Mouse (Mus musculus): ENCODE data around the gene Dgke. TPM values are rescaled to one million over a fixed set of nuclear protein-coding genes. Genes with fewer than 3 reads are reported as not detected.
"Not testable (repeated sequence)": the region's sequence is repeated elsewhere in the genome, so short reads cannot be mapped to it uniquely, and the experiment has no call there.

Gene Dgke
- total and polyA plus RNA-seq, 3 experiments: 4.8 to 17.0 (median 13.4) TPM

- TF ChIP-seq IRF4 (IDR thresholded peaks at IDR 0.05; ENCODE audit: low read depth, low read length): peak; percentile 28; the same call in 1 of the 2 replicates
- TF ChIP-seq EP300 (IDR thresholded peaks at IDR 0.05; ENCODE audit: low read length): 0 out of 2 replicates have a peak, but pooled peaks have one; percentile 45
- TF ChIP-seq ZNF384 (IDR thresholded peaks at IDR 0.05; ENCODE audit: low read depth, low read length): peak; percentile 74
- H3K79me2 ChIP-seq (replicated peaks; ENCODE audit: control insufficient read depth, extremely low read depth, insufficient read depth, poor library complexity, severe bottlenecking); H3K36me3 ChIP-seq (replicated peaks in 1 of 2; ENCODE audit: control insufficient read depth in 1 of 2, insufficient read depth in 1 of 2, low read length in 1 of 2); dilution Hi-C loops (cut with MboI; ENCODE audit: extremely low pct_ligation_motif_present, extremely low pct_unique_long_range_greater_than_20kb, low sequenced_read_pairs); H3K27me3 ChIP-seq (replicated peaks); H3K4me3 ChIP-seq (replicated peaks in 1 of 3; ENCODE audit: low read depth in 2 of 3, low read length in 2 of 3, poor library complexity in 1 of 3); H3K9ac ChIP-seq (ENCODE audit: insufficient read depth, low read depth); H3K4me2 ChIP-seq (ENCODE audit: insufficient read depth, low read depth, poor library complexity, severe bottlenecking); H3K27ac ChIP-seq (ENCODE audit: insufficient read depth, low read depth): not testable (repeated sequence)
- in situ Hi-C loops (cut with MboI; ENCODE audit: low pct_ligation_motif_present, low pct_unique_long_range_greater_than_20kb, low sequenced_read_pairs): loop anchor here (5.0 kb wide), 1 partner anchor 205 kb away; the partner anchor contains the start of gene Nog
- peaks cover 15 to 71% of the 10 kb centered on the region in 2 experiments for H3K4me1 ChIP-seq (ENCODE audit: control insufficient read depth in 1 of 2, insufficient read depth in 2 of 2)
- DNase-seq (ENCODE audit: extremely low read depth): peak; percentile 66
- peaks cover 25% of the 10 kb centered on the region for H3K9me3 ChIP-seq (replicated peaks; ENCODE audit: low read length)
Observed at GRCm38 (mm10) chr11:89097292-89097691, 30.6 kb upstream of the Dgke start.

- no peak overlapping the region for H3K27ac ChIP-seq (ENCODE audit: insufficient read depth, low read depth)
- in situ Hi-C loops (cut with MboI; ENCODE audit: low pct_ligation_motif_present, low pct_unique_long_range_greater_than_20kb, low sequenced_read_pairs) (loop anchor here (5.0 kb wide), 1 partner anchor 207 kb away; the partner anchor contains the start of gene Nog), dilution Hi-C loops (cut with MboI; ENCODE audit: extremely low pct_ligation_motif_present, extremely low pct_unique_long_range_greater_than_20kb, low sequenced_read_pairs) (no loop called here)
Observed at GRCm38 (mm10) chr11:89095306-89095705, 28.7 kb upstream of the Dgke start.

GRCm38 (mm10) chr11:89092714-89093113 is 26.1 kb upstream of the Dgke start:
- peak overlapping the region in 1 of 3 experiments; percentile 21 for H3K4me3 ChIP-seq (replicated peaks in 1 of 3; ENCODE audit: low read depth in 2 of 3, low read length in 2 of 3, poor library complexity in 1 of 3)
- H3K27me3 ChIP-seq (replicated peaks): no peaks in the 10 kb centered on the region
- peaks cover 36% of the 10 kb centered on the region for H3K9me3 ChIP-seq (replicated peaks; ENCODE audit: low read length)
- H3K79me2 ChIP-seq (replicated peaks; ENCODE audit: control insufficient read depth, extremely low read depth, insufficient read depth, poor library complexity, severe bottlenecking): no peaks in the 10 kb centered on the region
- H3K4me2 ChIP-seq (ENCODE audit: insufficient read depth, low read depth, poor library complexity, severe bottlenecking): peak overlapping the region; percentile 22
- peak overlapping the region; percentile 4 for H3K9ac ChIP-seq (ENCODE audit: insufficient read depth, low read depth)
- H3K27ac ChIP-seq (ENCODE audit: insufficient read depth, low read depth): peak overlapping the region; percentile 52; the same call in 1 of the 2 replicates
- H3K36me3 ChIP-seq (replicated peaks in 1 of 2; ENCODE audit: control insufficient read depth in 1 of 2, insufficient read depth in 1 of 2, low read length in 1 of 2): peaks cover 0 to 6% of the 10 kb centered on the region in 2 experiments
- peaks cover 19 to 60% of the 10 kb centered on the region in 2 experiments for H3K4me1 ChIP-seq (ENCODE audit: control insufficient read depth in 1 of 2, insufficient read depth in 2 of 2)
- in situ Hi-C loops (cut with MboI; ENCODE audit: low pct_ligation_motif_present, low pct_unique_long_range_greater_than_20kb, low sequenced_read_pairs): no loop called here
- dilution Hi-C loops (cut with MboI; ENCODE audit: extremely low pct_ligation_motif_present, extremely low pct_unique_long_range_greater_than_20kb, low sequenced_read_pairs): no loop called here
- peak; percentile 76 for DNase-seq (ENCODE audit: extremely low read depth)
- TF ChIP-seq MEF2A (IDR thresholded peaks at IDR 0.05; ENCODE audit: borderline replicate concordance, low read depth, low read length) (peak; percentile 30; the same call in 1 of the 2 replicates), USF2 (conservative IDR thresholded peaks at IDR 0.05; ENCODE audit: low read depth, low read length) (peak; percentile 95), USF1 (IDR thresholded peaks at IDR 0.05; ENCODE audit: low read depth, low read length) (peak; percentile 93), MXI1 (IDR thresholded peaks at IDR 0.05; ENCODE audit: low read depth, low read length) (peak; percentile 59; the same call in 1 of the 2 replicates), TBP (conservative IDR thresholded peaks at IDR 0.05; ENCODE audit: low read depth, low read length) (peak; percentile 51; the same call in 1 of the 2 replicates), JUN (IDR thresholded peaks at IDR 0.05; ENCODE audit: insufficient read depth, low read depth, low read length) (no peak), SIN3A (IDR thresholded peaks at IDR 0.05; ENCODE audit: low read length) (peak; percentile 51; the same call in 1 of the 2 replicates), IRF4 (IDR thresholded peaks at IDR 0.05; ENCODE audit: low read depth, low read length) (peak; percentile 84), UBTF (IDR thresholded peaks at IDR 0.05; ENCODE audit: low read depth, low read length) (no peak), NRF1 (IDR thresholded peaks at IDR 0.05; ENCODE audit: low read depth, low read length) (no peak), TCF12 (IDR thresholded peaks at IDR 0.05; ENCODE audit: low read depth, low read length) (peak; percentile 66), HCFC1 (IDR thresholded peaks at IDR 0.05; ENCODE audit: low read depth, low read length) (peak; percentile 41; the same call in 1 of the 2 replicates), MAZ (IDR thresholded peaks at IDR 0.05; ENCODE audit: low read depth, low read length) (0 out of 2 replicates have a peak, but pooled peaks have one; percentile 3)

More at GRCm38 (mm10) chr11:89095306-89095705, 28.7 kb upstream of the Dgke start:
- peak; percentile 63 for DNase-seq (ENCODE audit: extremely low read depth)
- H3K36me3 ChIP-seq (replicated peaks in 1 of 2; ENCODE audit: control insufficient read depth in 1 of 2, insufficient read depth in 1 of 2, low read length in 1 of 2): no peaks in the 10 kb centered on the region
- peaks cover 25% of the 10 kb centered on the region for H3K9me3 ChIP-seq (replicated peaks; ENCODE audit: low read length)
- H3K27me3 ChIP-seq (replicated peaks): no peaks in the 10 kb centered on the region
- no peaks in the 10 kb centered on the region for H3K79me2 ChIP-seq (replicated peaks; ENCODE audit: control insufficient read depth, extremely low read depth, insufficient read depth, poor library complexity, severe bottlenecking)
- no peak overlapping the region for H3K9ac ChIP-seq (ENCODE audit: insufficient read depth, low read depth)
- no peak overlapping the region for H3K4me2 ChIP-seq (ENCODE audit: insufficient read depth, low read depth, poor library complexity, severe bottlenecking)
- H3K4me1 ChIP-seq (ENCODE audit: control insufficient read depth in 1 of 2, insufficient read depth in 2 of 2): peaks cover 18 to 70% of the 10 kb centered on the region in 2 experiments
- H3K4me3 ChIP-seq (replicated peaks in 1 of 3; ENCODE audit: low read depth in 2 of 3, low read length in 2 of 3, poor library complexity in 1 of 3): no peak overlapping the region
- TF ChIP-seq ZMIZ1 (IDR thresholded peaks at IDR 0.05; ENCODE audit: low read depth, low read length) (no peak), MAZ (IDR thresholded peaks at IDR 0.05; ENCODE audit: low read depth, low read length) (no peak), IRF4 (IDR thresholded peaks at IDR 0.05; ENCODE audit: low read depth, low read length) (no peak), EP300 (IDR thresholded peaks at IDR 0.05; ENCODE audit: low read length) (peak; percentile 31; the same call in 1 of the 2 replicates), TBP (conservative IDR thresholded peaks at IDR 0.05; ENCODE audit: low read depth, low read length) (no peak), POLR2AphosphoS2 (IDR thresholded peaks at IDR 0.05; ENCODE audit: low read depth, low read length) (no peak), RAD21 (IDR thresholded peaks at IDR 0.05; ENCODE audit: low read depth, low read length) (no peak), ETS1 (conservative IDR thresholded peaks at IDR 0.05; ENCODE audit: low read depth, low read length) (peak; percentile 29), CHD1 (IDR thresholded peaks at IDR 0.05; ENCODE audit: low read depth, low read length) (no peak), POLR2A (IDR thresholded peaks at IDR 0.05; ENCODE audit: low read depth, low read length) (no peak), ZC3H11A (IDR thresholded peaks at IDR 0.05; ENCODE audit: low read depth, low read length) (no peak), ELF1 (IDR thresholded peaks at IDR 0.05; ENCODE audit: low read depth, low read length) (no peak), MYC (IDR thresholded peaks at IDR 0.05; ENCODE audit: low read depth, low read length) (no peak), MAX (IDR thresholded peaks at IDR 0.05; ENCODE audit: low read length) (no peak), MXI1 (IDR thresholded peaks at IDR 0.05; ENCODE audit: low read depth, low read length) (no peak), ZKSCAN1 (IDR thresholded peaks at IDR 0.05; ENCODE audit: borderline replicate concordance, low read depth, low read length) (no peak), GABPA (IDR thresholded peaks at IDR 0.05; ENCODE audit: insufficient replicate concordance, low read depth, low read length) (no peak), SMC3 (IDR thresholded peaks at IDR 0.05; ENCODE audit: low read depth, low read length) (no peak), RCOR1 (conservative IDR thresholded peaks at IDR 0.05; ENCODE audit: low read depth, low read length) (no peak), UBTF (IDR thresholded peaks at IDR 0.05; ENCODE audit: low read depth, low read length) (no peak), SIN3A (IDR thresholded peaks at IDR 0.05; ENCODE audit: low read length) (no peak), BHLHE40 (IDR thresholded peaks at IDR 0.05; ENCODE audit: low read depth, low read length) (peak; percentile 38; the same call in 1 of the 2 replicates), E2F4 (IDR thresholded peaks at IDR 0.05; ENCODE audit: insufficient replicate concordance, low read depth, low read length) (no peak), HCFC1 (IDR thresholded peaks at IDR 0.05; ENCODE audit: low read depth, low read length) (no peak), TCF12 (IDR thresholded peaks at IDR 0.05; ENCODE audit: low read depth, low read length) (0 out of 2 replicates have a peak, but pooled peaks have one; percentile 31)
